Mouse (Mus musculus): ENCODE results near the gene Ttf2. TPM values are rescaled to one million over a fixed set of nuclear protein-coding genes. Genes with fewer than 3 reads are reported as not detected.

The Ttf2 gene
- total RNA-seq, 2 experiments from 2014 or later, result 1.1 TPM

DNA sequence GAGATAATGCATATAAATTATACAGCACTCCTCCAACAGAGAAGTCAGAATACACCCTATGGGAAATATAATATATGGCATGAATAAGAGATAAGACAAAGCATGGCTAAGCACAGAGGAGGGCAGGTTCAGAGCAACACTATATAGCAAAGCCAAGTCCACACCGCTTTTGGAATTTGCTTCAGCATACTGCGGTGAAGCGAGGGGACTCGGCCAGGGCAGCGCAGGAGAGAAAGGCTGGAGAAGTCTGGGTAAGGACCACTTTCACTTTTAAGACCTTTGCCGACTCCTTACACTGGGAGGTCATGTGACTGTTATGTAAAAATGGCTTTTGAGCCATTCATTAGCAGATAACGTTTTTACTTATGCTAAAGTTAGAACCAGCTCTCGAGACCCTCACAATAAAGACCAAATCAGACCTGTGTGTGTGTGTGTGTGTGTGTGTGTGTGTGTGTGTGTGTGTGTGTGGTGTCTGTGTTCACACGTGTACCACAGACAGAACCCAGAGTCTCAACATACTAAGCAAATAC, 48.8 kb downstream of the Ttf2 start:
- DNase-seq (ENCODE audit: low spot score in 2 of 2), result no peak

DNA sequence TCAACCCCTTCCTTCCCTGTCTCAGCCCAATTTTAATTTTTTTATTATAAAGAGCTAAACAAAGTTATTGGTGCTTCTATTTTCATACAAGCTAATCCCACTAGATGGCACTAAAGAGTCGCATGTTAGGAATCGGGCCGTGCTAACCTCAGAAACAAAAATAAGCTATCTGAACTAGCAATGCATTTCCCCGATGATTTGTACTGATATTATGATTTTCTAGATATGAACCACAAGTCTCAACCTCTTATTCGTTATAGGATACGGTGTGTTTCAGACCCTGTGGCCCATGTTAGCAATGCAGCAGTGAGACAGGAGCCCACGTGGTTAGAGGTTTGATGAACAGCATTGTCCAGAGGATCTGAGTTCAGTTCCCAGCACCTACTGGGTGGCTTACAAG, 52.6 kb downstream of the Ttf2 start:
- peak in 1 of 2 experiments; percentile 73 for DNase-seq (ENCODE audit: low spot score in 2 of 2)

DNA sequence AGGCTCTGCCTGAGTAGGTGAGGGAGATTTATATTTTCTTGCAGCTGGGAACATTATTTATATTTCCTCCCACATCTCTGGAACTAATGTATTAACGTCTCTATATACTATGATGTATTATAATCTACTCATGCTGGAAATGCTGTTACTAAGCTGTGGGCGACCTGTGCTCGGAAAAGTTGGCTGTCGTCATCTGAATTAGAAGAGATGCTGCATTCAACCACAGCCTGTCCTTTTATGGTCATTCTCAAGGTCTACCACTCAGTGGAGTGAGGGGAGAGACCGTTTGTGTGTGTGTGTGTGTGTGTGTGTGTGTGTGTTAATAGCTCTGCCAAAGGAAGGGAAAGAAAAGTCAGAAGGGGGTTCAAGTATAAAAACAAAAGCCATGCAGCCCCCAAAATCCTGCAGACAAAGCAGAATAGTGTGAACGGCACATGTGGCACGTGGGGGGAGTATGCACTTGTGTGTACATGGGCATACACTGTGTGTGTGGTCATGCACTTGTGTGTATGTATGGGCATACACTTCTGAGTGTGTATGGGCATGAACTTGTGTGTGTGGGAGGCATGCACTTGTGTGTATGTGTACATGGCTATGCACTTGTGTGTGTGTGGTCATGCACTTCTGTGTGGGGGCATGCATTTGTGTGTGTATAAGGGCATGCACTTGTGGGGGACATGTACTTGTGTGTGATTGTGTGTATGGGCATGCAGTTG, 57.8 kb downstream of the Ttf2 start:
- DNase-seq (ENCODE audit: low spot score in 2 of 2), result no peak

DNA sequence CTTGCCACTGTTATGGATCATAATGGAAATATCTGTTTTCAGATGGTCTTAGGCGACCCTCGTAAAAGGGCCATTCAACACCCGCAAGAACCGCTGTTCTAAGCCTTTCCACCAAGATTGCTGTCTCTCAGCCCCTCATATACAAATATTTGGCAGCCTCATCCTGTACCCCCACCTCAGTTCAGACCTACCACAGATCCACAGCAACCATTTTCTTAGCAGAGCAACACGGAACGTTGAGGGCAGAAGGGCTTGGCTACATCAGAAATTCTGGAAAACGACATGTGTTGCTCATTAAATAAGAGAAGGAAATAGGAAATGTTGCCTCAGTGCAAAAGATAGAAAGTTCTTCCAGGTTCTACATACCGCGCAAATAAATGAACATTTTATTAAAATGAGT, 58.4 kb downstream of the Ttf2 start:
- DNase-seq (ENCODE audit: low spot score in 2 of 2), result no peak

DNA sequence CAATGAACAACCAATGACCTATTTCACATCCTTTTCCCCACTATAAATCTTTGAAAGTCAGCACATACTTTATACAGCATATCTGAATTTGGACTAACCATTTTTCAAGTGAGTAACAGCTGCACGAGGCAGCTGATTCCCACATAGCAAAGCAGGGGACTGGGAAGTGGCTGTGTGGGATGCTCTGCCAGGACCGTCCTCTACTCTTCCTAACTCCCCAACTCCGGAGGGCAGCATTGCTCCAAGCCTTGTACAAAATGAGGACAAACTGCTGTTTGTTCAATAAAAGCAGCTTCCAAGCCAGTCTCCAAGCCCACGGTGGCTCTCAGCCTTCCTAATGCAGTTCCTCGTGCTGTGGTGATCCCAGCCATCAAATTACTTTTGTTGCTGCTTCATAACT, 58.8 kb downstream of the Ttf2 start:
- no peak for DNase-seq (ENCODE audit: low spot score in 2 of 2)

DNA sequence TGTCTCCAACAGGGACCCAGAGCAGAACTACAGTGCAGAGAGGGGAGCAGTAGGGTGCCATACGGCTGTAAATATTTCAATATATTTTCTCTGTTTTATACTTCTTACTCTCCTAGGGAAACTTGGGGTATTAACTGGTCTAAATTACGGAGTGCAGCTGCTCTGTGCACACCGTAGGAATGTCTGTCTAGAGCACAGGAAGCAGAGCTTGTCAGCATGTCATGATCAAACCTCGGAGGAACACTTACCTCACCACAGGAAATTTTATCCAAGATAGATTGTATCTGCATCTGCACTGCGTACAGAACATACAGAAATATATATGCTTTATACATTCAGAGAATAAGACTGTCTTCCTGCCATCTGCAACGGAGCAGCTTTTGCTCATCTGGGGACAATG, 60.9 kb downstream of the Ttf2 start:
- DNase-seq (ENCODE audit: low spot score in 2 of 2), result no peak

DNA sequence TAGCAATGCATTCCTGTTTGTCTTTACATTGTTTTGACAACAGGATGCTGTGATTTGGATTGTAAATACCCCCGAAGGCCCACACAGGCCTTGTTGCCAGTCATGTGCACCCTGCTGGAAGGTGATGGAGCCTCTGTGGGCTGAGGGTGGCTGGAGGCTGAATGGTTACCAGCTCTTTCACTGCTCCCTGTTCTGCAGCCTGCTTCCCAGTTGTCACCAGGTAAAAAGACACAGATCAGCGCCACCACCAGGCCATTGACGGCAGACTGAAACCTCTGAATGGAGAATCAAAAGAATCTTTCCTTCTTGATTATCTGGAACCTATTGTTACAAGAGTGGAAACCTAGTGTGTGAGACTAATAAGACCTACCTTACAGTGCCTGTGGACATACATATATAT, 62.5 kb downstream of the Ttf2 start:
- DNase-seq (ENCODE audit: low spot score in 2 of 2), result peak in 1 of 2 experiments; percentile 22

DNA sequence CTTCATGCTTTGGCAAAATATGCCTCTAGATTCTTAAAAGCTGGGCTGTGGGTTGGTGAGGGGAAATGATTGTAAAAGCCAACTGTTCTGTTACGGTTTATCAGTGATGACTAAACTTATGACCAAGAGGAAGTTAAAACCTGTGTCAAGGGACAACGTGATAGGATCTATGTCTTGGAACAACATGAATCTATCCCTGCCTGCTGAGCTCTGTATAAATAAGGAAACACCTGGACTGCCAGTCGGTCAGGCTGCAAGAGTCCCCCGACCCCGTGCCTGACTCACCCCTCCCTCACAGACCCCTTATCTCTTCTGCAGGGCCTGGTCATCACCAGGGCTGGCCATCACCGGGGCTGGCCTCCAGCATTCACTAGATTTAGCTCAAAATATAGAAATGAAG, 63.3 kb downstream of the Ttf2 start:
- DNase-seq (ENCODE audit: low spot score in 2 of 2), result no peak

DNA sequence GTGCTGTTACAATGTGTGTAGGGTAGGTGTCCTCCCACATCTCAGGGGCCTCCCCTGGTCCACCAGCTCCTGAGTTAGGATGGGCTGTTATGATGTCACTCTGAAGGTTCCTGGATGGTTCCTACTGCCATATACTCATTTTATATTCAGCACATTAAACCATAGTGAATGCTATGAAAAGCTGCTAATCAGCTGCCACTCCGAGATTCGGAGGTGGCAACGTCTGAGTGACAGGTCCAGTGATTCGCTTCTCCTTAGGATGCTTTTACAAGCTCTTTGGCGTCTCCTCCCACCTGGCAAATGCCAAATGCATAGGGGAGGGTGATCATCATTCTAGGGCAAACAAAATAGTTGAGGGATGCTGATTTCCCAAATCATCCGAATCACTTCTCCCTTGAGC, 74.0 kb downstream of the Ttf2 start:
- no peak for DNase-seq (ENCODE audit: low spot score in 2 of 2)

DNA sequence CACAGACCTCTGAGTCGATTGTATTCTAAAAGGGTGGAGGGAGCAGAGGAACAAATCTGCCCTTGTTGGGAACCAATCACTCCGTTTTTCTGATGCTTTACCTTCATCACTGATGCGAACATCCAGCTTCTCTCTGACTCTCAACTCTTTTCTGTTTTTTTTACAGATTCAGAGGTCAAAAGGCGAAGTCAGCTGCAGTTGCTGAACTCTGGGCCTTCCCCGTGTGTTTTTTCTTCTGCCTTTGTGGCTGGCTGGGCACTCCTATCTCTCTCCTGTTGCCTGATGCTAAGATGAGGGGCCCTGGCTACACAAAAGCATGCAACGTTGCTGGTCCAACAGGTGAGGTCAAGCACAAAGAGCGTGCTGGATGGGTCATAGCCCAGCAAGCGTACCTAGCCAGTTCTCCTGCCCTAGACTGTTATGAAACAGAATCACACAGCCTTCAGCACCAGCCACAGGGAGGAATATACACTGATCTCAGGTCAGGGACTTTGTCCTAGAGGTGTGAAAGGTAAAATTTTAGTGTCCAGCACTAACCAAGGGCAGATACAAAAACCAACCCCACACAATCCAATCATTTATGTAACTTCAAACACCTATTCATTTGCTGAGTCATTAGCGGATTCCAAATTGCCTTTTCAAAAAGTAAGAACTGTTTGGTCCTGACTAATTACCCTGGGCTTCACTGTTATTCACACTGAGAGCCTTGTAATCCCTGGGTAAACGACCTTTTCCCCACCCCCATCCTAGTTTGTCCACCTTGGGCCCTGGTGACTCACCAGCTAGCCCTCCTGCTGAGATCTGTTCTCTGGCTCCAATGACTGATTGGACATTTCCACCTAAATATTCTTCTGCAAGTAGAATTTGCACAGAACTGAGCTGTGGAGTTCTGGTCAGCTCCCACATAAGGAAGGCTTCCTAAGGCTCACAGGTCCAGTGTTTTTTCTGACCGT, 76.8 kb downstream of the Ttf2 start:
- no peak for DNase-seq (ENCODE audit: low spot score in 2 of 2)

DNA sequence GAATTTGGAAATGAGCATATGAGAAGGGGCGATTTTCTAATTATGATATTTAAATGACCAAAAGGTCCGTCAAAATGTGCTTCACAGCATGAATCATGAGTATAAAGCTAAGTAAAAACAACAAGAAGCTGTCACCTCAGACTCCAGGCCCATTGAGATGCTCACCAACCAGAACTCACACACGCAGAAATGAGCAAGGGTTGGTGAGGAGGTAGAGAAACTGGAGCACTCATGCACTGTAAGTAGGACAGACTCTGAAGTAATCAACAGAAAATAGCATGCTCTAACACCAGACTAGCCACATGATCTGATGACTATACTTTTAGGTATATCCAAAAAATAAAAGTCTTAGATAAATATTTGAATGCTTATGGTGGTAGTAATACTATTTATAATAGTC, 79.1 kb downstream of the Ttf2 start:
- DNase-seq (ENCODE audit: low spot score in 2 of 2), result no peak

DNA sequence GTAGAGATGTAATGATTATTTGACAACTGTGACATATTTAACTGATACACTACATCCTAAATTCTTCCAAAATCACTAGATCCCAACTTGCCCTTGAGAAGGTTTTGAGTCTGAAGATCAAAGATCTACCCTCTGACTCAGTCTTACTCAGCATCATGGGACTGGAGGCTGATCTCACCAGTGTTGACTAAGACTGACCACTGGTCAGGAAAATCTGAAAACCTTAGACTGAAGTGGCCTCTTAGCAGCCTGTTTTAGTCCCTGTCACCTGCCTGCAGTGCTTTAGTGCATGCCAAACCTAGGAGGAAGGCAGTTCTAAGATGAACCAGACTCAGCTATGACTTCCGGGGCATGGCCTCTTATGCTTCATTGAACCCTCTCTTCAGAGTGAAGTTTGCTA, 80.2 kb downstream of the Ttf2 start:
- no peak for DNase-seq (ENCODE audit: low spot score in 2 of 2)

Other genes starting within 250 kb of the Ttf2 start
- not detected for gene Vtcn1, start 144.2 kb downstream of the Ttf2 start, total RNA-seq (2021)
- 1 to 10 TPM; 8.2 to 9.0 TPM for gene Trim45, start 47.5 kb downstream of the Ttf2 start, total RNA-seq (2021)
- under 1 TPM; 0.36 to 0.52 TPM for gene Cd101, start 59.9 kb upstream of the Ttf2 start, total RNA-seq (2021)
- 10 to 100 TPM in 1 of 2 experiments, 1 to 10 TPM in 1; 7.8 to 11.1 TPM for gene Ptgfrn, start 140.6 kb upstream of the Ttf2 start, total RNA-seq (2021)